8 mouse cellular contexts compared by ENCODE assay signal in the genomic region with DNA sequence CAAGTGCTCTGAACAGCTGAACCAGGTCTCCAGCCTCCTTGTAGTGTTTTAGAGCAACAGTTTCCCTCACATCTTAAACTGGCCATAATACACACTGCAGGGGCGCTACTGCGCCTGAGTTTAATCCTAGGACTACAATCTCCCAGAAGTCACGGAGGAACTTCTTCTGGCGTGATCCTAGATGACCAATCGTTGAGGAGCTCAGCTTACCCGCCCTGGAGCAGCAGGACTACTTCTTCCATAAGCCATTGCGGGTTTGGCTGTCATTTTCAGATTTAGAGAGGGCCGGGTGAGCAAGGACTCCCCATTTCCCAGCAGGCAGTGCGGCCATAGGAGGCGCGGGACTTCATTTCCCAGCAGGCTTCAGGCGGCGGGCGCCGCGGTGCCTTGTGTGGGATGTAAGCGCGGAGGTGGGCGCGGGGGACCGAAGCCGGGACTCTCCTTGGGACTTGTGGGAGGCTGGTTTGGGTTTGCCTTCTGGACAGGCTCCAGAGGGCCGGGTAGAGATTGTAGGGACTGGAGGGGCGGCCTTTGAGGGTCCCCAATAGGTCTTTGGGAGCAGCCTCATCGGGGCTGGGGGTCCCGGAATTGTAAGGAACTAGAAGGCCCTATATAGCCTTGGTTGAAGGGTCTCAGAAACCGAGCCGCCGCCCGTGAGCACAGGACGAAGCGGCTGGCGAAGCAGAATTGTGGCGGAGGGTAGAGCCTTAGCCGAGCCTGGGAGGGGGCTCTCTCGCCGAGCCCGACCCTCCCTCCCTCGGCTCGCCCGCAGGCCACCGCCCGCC. TPM values are rescaled to one million over a fixed set of nuclear protein-coding genes. Genes with fewer than 3 reads are reported as not detected.
DNase-seq lines count a peak whose midpoint lies in the region; ATAC-seq lines count a peak whose summit lies in the region.

A gene (plus strand): TSS at position 307 of the 785 bp plus-strand sequence.

- peak; percentile 90 for ATAC-seq in megakaryocyte progenitor cell, adult 5-6 weeks (replicated peaks; ENCODE audit: poor library complexity)

- DNase-seq in adipocyte (ENCODE audit: low spot score): peak; percentile 99
- peak; percentile 98 for DNase-seq in embryo, embryonic 10 days (ENCODE audit: low spot score)
- DNase-seq in gastrocnemius, postnatal 10 days: peak; percentile 83
- DNase-seq in induced T-regulatory cell, adult 2 months (ENCODE audit: low read depth): peak; percentile 94
- DNase-seq in left cerebral cortex, adult 9 months (ENCODE audit: low spot score in 2 of 2): peak; percentile 97 to 98
- peak; percentile 91 for DNase-seq in right cerebral cortex, postnatal 14 days
- peak; percentile 85 to 93 for DNase-seq in urinary bladder, postnatal 36 days (ENCODE audit: low spot score in 2 of 2)

RNA-seq across cellular contexts. Expression of the gene that starts here (rescaled TPM):
- 10 to 100 TPM; 11.3 to 12.9 TPM for total RNA-seq in gastrocnemius, postnatal 10 days (2021)
- 22.9 and 23.6 TPM in 2 replicates for total RNA-seq in megakaryocyte progenitor cell, adult 5-6 weeks (2015)
- 27.2 and 27.9 TPM in 2 replicates for total RNA-seq in megakaryocyte progenitor cell, adult 5-6 weeks (2017)

Comparison
In these comparisons a context has a peak if more than half of its experiments do, and no peak if none do; other contexts are left out.
1. Peak in every context shown above with its lines: DNase-seq and ATAC-seq.